Mouse (Mus musculus): ENCODE measurements around the gene Pptc7.

The Pptc7 gene

GRCm38 (mm10) chr5:122267136-122267535 lies 17.0 kb upstream of the Pptc7 start:
- peak; percentile 48 to 57 for DNase-seq (ENCODE audit: low spot score in 2 of 2)

- DNase-seq (ENCODE audit: low spot score in 2 of 2), result peak; percentile 78 to 86
These were observed 16.3 kb upstream of the Pptc7 start for GRCm38 (mm10) chr5:122267899-122268298.

GRCm38 (mm10) chr5:122268858-122269604 lies 15.1 kb upstream of the Pptc7 start:
- DNase-seq (ENCODE audit: low spot score in 2 of 2), result no peak

- DNase-seq (ENCODE audit: low spot score in 2 of 2), result no peak
These were observed 11.3 kb upstream of the Pptc7 start for GRCm38 (mm10) chr5:122272821-122273220.

GRCm38 (mm10) chr5:122274785-122275184 lies 9.4 kb upstream of the Pptc7 start:
- DNase-seq (ENCODE audit: low spot score in 2 of 2), result peak; percentile 89 to 91

- DNase-seq (ENCODE audit: low spot score in 2 of 2), result no peak
These were observed 5.2 kb upstream of the Pptc7 start for GRCm38 (mm10) chr5:122278946-122279345.

GRCm38 (mm10) chr5:122279799-122280421 lies 4.3 kb upstream of the Pptc7 start:
- DNase-seq (ENCODE audit: low spot score in 2 of 2), result no peak

GRCm38 (mm10) chr5:122280422-122280826 lies 3.7 kb upstream of the Pptc7 start:
- DNase-seq (ENCODE audit: low spot score in 2 of 2), result no peak

GRCm38 (mm10) chr5:122280827-122281462 lies 3.2 kb upstream of the Pptc7 start:
- no peak for DNase-seq (ENCODE audit: low spot score in 2 of 2)

GRCm38 (mm10) chr5:122283828-122284182 lies 360 bp upstream of the Pptc7 start:
- DNase-seq (ENCODE audit: low spot score in 2 of 2), result no peak

GRCm38 (mm10) chr5:122285029-122285766 lies 1.0 kb downstream of the Pptc7 start:
- peak; percentile 41 to 45 for DNase-seq (ENCODE audit: low spot score in 2 of 2)

GRCm38 (mm10) chr5:122285767-122286150 lies 1.6 kb downstream of the Pptc7 start:
- DNase-seq (ENCODE audit: low spot score in 2 of 2), result no peak

- DNase-seq (ENCODE audit: low spot score in 2 of 2), result no peak
These were observed 2.0 kb downstream of the Pptc7 start for GRCm38 (mm10) chr5:122286191-122286590.

GRCm38 (mm10) chr5:122287026-122287425 lies 2.9 kb downstream of the Pptc7 start:
- DNase-seq (ENCODE audit: low spot score in 2 of 2), result no peak

- DNase-seq (ENCODE audit: low spot score in 2 of 2), result no peak
These were observed 4.1 kb downstream of the Pptc7 start for GRCm38 (mm10) chr5:122288147-122288811.

GRCm38 (mm10) chr5:122291149-122291548 lies 7.0 kb downstream of the Pptc7 start:
- peak; percentile 48 to 56 for DNase-seq (ENCODE audit: low spot score in 2 of 2)

- no peak for DNase-seq (ENCODE audit: low spot score in 2 of 2)
These were observed 7.6 kb downstream of the Pptc7 start for GRCm38 (mm10) chr5:122291553-122292339.

- DNase-seq (ENCODE audit: low spot score in 2 of 2), result no peak
These were observed 9.0 kb downstream of the Pptc7 start for GRCm38 (mm10) chr5:122293131-122293530.

GRCm38 (mm10) chr5:122294219-122294735 lies 10.1 kb downstream of the Pptc7 start:
- DNase-seq (ENCODE audit: low spot score in 2 of 2), result no peak

- no peak for DNase-seq (ENCODE audit: low spot score in 2 of 2)
These were observed 11.2 kb downstream of the Pptc7 start for GRCm38 (mm10) chr5:122295113-122295935.
